Mouse (Mus musculus) right cerebral cortex, postnatal 36 days (tissue): ENCODE results near the gene Kcna4.
A peak's percentile ranks its signal among the peaks of the same experiment; 100 is the strongest.

Experiments used
- DNase-seq, 2 experiments: peaks; one replicate each; pipeline ENCODE4 v3.0.0; 2022; ENCODE audit warnings: low spot score in 2 of 2, mixed read lengths in 1 of 2

The Kcna4 gene

GRCm38 (mm10) chr2:107289990-107290696 is at the start of gene Kcna4:
Gene Kcna4, plus strand, starts transcription at chr2:107290639.
- peak; percentile 60 to 66 for DNase-seq

DNA sequence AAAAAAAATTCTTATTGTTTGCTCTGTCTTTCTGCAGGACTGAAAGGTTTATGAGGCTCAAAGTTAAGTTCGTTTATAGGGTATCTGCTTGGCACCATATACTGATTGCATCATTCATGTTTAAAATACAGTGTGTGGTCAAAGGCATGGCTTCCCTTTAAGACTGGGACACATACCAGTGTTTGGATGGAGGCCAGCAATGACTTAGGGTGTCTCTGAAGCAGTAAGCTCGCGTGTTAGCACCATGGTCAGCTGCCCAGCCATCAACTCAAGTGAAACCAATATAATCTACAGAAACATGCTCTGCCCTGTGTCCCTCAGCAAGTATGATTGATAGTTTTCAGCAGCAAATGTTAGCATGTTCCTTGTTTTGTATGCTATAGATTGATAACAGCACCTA is 32.3 kb upstream of the Kcna4 start:
- DNase-seq = no peak

DNA sequence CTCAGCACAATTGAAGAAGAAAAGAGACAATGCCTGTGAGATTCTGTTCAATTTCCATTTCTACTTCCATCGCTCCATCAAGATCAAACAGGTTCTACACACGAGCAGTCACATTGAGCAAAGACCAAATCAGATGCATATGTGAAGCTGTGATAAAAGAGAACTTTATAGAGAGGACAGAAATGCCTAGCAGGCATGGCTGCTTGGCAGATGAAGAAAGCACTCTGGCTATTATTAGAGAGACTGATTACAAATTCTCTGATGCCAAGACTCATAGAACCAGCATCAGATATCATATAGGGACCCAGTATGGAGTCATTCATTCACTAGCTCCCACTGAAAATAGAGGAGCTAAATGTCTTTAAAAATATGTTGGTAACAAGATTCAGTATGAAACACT is 24.2 kb upstream of the Kcna4 start:
- DNase-seq = no peak

DNA sequence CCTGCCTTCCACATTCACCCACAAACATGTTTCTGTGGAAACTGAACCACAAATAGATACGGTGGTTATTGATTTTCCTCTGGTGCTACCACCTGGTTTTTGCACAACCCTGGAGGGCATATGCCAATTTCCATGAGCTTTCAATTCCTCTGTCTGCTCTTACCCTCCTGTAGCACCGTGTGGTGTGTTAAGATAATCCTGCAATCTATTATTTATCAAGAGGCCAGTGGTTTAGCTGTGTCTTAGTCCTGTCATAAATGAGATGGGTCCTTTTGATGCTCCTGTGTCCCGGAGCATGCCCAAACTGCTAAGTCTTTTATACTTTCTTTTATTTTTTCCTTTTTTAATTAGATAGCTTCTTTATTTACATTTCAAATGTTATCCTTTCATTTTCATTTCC is 20.4 kb upstream of the Kcna4 start:
- no peak for DNase-seq

DNA sequence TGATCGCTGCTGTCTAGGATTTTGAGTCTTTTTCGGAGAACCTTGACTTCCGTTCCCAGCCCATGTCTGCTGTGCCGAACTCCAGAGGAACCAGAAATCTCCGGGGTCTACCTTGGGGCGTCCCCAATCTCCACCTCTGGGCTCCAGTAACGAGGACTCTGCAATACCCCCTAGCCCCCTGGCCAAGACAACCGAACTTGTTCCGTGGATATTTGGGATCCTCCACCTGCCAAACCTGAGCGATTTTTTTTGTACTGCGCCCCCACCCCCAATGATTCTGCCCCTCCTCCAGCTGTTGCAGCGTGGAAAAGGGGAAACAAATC is 219 bp downstream of the Kcna4 start:
- no peak for DNase-seq

DNA sequence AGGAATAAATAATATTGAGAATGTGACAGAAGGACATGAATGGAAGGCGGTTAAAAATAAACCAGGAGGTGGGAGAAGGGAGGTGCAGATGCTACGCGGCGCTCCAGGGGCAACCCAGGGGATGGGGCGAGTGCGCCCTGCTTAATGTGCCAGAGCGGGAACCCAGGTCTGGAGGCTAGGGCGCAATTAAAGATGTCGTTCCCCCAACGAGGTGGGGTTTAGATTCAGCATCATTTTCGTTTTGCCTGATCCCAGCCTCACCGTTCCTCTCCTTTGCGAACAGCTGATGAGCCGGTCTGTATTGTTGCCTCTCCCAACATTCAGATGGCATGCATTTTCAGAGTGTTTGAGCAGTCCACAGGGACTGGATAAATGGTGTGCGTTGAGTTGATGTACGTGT is 703 bp downstream of the Kcna4 start:
- DNase-seq = peak in 1 of 2 experiments; percentile 12

DNA sequence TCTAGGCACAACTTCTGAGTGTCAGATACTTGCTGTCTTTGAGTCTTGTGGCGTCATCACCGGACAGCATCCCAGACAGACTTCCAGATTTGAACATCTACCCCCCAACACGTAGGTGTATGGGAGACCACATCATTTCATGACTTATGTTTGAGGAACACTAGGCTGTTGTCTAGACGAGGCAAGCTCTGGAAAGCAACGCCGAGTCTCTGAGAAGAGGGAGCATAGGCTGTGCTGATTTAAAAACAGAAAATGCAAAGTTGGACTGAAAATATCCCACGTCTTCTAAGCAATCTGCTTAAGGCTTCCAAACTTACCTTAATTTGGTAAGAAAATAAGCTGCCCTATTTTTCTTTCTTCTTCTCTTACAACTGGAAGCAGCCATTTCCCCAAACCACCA is 4.1 kb downstream of the Kcna4 start:
- peak in 1 of 2 experiments; percentile 36 for DNase-seq

DNA sequence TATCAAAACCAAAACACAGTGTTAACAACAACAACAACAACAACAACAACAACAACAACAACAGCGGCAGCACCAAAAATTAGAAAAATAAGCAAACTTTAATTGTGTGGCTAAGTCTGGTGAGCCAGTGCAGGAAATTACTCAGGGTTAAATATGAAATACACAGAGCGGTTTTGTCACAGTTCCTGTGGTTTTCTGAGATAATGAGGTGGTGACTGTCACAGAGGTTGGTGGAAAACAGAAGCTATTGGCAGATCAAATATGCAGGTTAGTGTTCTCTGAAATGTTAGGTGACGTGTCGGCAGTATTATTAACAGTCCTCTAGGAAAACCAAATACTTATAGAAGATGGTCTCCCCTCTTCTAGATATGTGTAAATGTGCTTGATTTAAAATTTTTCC is 11.4 kb downstream of the Kcna4 start:
- no peak for DNase-seq

DNA sequence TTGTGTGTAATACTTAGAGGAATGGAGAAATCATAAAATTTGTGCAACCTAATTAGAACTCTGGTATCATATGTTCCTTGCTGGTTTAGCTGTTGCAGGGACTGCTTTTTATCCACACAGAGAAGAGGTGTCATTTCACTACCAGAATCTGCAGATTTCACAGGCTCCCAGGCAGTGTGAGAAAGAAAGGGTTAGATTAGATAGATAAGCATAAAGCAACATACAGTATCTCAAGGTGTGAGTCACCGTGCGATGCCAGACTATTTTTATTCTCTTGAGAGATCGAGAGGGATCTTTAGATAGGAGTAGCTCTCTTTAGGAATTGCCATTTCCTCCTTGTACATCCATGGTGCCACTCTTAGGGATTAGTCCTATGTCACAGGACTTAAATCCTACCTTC is 14.3 kb downstream of the Kcna4 start:
- no peak for DNase-seq

DNA sequence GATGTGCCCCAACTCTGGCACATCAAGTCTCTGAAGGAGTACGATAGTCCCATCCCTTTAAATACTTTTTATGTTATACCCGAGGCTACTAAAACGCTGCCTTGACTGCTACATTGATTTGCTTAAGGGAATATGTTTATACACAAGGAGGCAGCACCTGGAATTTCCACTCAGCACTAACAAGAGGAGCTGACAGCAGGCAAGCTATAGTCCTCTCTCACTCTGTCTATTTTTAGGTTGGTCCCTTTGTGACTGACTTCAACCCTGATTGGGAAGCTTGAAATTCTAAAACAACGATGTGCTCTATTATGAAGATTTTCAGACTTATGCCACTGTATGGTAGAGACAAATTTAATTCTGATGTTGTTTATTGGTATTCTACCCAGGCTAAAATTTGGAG is 15.6 kb downstream of the Kcna4 start:
- no peak for DNase-seq

DNA sequence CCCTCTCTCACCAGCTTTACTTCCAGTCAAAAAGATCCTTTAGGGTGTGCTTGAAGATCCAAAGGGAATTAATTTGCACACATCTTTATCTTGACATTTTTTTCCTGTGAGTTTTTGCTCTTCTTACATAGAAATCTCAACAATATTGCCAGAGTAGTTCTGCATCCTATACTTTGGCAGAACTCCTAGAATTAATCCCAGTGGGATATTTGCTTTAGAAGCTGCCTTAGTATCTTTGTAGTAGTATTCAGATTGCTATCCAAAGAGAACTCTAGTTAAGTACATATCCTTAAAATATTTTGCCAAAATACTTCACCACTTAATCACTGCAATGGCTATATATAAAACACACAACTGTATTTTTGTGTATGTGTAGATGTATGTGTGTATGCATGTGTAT is 28.2 kb downstream of the Kcna4 start:
- DNase-seq = no peak

GRCm38 (mm10) chr2:107321596-107322226 is 31.3 kb downstream of the Kcna4 start:
- DNase-seq = no peak

DNA sequence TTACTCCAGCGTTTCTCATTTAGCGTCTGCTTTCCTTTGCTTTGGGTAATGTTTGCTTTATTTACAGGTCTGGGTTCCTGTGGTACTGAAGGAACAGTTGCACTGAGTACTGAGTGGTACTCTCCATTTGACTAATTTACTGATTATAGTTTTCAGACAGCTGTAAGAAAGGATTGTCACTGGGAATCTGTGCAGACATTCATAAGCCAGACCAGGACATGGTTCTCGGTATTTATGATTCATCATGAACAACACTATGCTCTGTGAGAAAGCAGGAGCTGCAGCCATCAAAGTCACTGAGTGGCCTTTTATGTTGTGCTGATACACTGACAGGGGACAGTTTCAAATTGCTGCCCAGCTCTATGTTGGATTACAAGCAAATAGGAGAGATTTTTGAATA is 33.7 kb downstream of the Kcna4 start:
- no peak for DNase-seq

- no peak for DNase-seq
Measured at GRCm38 (mm10) chr2:107327276-107327675, 36.8 kb downstream of the Kcna4 start.

- DNase-seq = no peak
Measured at GRCm38 (mm10) chr2:107341291-107341690, 50.9 kb downstream of the Kcna4 start.

DNA sequence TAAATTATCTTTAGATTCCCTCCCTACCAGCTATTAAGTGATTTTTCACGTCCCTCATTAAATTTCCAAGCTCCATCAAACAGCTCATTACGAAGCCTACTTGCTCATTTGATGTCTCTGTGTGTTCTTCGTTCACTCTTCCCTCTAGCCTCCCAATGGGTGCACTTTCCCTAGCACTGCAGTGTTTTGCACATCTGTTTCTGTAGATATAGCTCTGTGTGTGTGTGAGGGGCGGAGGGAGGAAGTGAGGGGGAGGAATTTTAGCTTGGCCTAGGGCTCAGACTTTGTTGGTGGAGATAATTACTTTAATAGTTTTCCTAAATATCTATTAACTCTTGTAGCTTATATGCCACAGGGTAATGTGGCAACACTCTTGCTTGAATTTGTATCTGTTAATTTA is 54.4 kb downstream of the Kcna4 start:
- no peak for DNase-seq

- no peak for DNase-seq
Measured at GRCm38 (mm10) chr2:107345299-107345698, 54.9 kb downstream of the Kcna4 start.
